Mouse (Mus musculus): ENCODE data around the gene Cyyr1. TPM values are rescaled to one million over a fixed set of nuclear protein-coding genes. Genes with fewer than 3 reads are reported as not detected.
"Not testable (repeated sequence)": the region's sequence is repeated elsewhere in the genome, so short reads cannot be mapped to it uniquely, and the experiment has no call there.

Cyyr1 gene
- 4.6 and 5.1 TPM in 2 replicates for total RNA-seq (2012; rRNA removed)

DNA sequence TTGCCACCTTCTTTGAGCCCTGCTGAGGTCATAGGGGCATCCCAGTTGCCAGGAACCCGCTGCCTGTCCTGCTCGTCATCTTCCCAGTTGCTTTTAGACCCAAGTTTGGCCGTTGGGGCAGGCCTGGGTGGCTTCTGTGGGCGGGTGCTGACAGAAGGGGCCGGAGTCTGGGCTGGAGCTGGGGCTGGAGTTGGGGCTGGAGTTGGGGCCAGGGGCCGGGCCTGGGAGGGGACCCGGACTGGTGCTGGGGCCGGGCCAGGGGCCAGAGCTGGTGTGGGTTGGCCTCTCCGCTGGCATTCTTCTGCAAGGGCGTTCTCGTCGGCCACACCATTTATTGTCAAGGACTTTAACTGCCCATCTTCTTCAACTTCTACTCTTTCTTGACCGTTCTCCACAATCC is at the start of gene Cyyr1:
Gene Cyyr1 (minus strand): TSS at position 101 of the 400 bp plus-strand sequence.
- DNase-seq (ENCODE audit: low read depth, low spot score); in situ Hi-C loops (cut with MboI; ENCODE audit: low sequenced_read_pairs in 2 of 2, unreplicated experiment in 2 of 2); H3K9me3 ChIP-seq (ENCODE audit: control insufficient read depth, insufficient read depth, low read depth, low read length); H3K27ac ChIP-seq (ENCODE audit: insufficient read depth, low read depth, low read length, poor library complexity, severe bottlenecking); H3K9ac ChIP-seq (ENCODE audit: insufficient read depth, low read depth, low read length, poor library complexity, severe bottlenecking); H3K4me1 ChIP-seq (ENCODE audit: control insufficient read depth in 2 of 2, insufficient read depth in 2 of 2, low read length in 2 of 2, poor library complexity in 1 of 2); H3K4me3 ChIP-seq (ENCODE audit: insufficient read depth in 1 of 2, low read depth in 1 of 2, low read length in 2 of 2, poor library complexity in 1 of 2, severe bottlenecking in 1 of 2); H3K36me3 ChIP-seq (ENCODE audit: control insufficient read depth, insufficient read depth, low read length, poor library complexity, severe bottlenecking): not testable (repeated sequence)

GRCm38 (mm10) chr16:85588844-85589243 is 35.6 kb upstream of the Cyyr1 start:
- no peak overlapping the region for H3K4me3 ChIP-seq (ENCODE audit: insufficient read depth in 1 of 2, low read depth in 1 of 2, low read length in 2 of 2, poor library complexity in 1 of 2, severe bottlenecking in 1 of 2)
- H3K9me3 ChIP-seq (ENCODE audit: control insufficient read depth, insufficient read depth, low read depth, low read length), result no peaks in the 10 kb centered on the region
- no peaks in the 10 kb centered on the region for H3K36me3 ChIP-seq (ENCODE audit: control insufficient read depth, insufficient read depth, low read length, poor library complexity, severe bottlenecking)
- DNase-seq (ENCODE audit: low read depth, low spot score), result no peak
- in situ Hi-C loops (cut with MboI; ENCODE audit: low sequenced_read_pairs in 2 of 2, unreplicated experiment in 2 of 2), result no loop called here
- no peak overlapping the region for H3K9ac ChIP-seq (ENCODE audit: insufficient read depth, low read depth, low read length, poor library complexity, severe bottlenecking)
- no peaks in the 10 kb centered on the region for H3K4me1 ChIP-seq (ENCODE audit: control insufficient read depth in 2 of 2, insufficient read depth in 2 of 2, low read length in 2 of 2, poor library complexity in 1 of 2)
- TF ChIP-seq CHD2 (IDR thresholded peaks at IDR 0.05; ENCODE audit: low read depth, low read length), result no peak
- no peak for TF ChIP-seq ZNF384 (IDR thresholded peaks at IDR 0.05; ENCODE audit: low read depth, low read length)
- TF ChIP-seq MAFK (IDR thresholded peaks at IDR 0.05; ENCODE audit: insufficient read depth, low read depth, low read length), result no peak
- no peak for TF ChIP-seq HCFC1 (IDR thresholded peaks at IDR 0.05; ENCODE audit: borderline replicate concordance, insufficient read depth, low read length)
- no peak for TF ChIP-seq ZC3H11A (IDR thresholded peaks at IDR 0.05; ENCODE audit: borderline replicate concordance, low read depth, low read length)
- H3K27ac ChIP-seq (ENCODE audit: insufficient read depth, low read depth, low read length, poor library complexity, severe bottlenecking), result no peak overlapping the region

DNA sequence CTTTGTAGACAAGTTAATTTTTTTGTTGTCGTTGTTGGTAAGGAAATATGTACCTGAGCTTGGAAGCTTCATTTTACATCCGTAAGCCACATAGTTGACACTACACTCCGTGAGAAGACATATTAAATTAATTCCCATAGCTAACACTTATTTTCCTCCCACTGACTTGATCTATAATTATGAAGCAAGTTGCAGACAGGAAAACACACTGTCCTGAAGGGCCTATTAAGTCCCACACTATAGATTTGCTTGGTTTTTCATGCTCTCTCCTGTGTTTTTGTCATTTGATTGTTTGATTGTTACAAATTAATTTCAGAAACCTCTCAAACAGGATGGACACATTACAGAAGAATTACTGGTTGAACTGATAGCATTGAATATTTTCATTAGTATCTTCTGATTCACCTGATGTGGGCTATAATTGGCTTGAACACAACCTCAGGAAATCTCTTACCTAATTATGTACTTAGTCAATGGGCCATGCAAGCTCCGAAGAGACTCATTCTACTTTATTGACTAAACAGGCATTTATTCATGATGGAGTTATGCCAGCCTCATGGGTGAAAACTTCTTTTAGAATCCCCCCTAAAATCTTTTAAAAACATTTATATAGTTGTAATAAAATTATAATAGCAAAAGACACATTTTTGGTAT is 34.5 kb upstream of the Cyyr1 start:
- H3K9ac ChIP-seq (ENCODE audit: insufficient read depth, low read depth, low read length, poor library complexity, severe bottlenecking), result no peak overlapping the region
- in situ Hi-C loops (cut with MboI; ENCODE audit: low sequenced_read_pairs in 2 of 2, unreplicated experiment in 2 of 2), result no loop called here
- H3K4me3 ChIP-seq (ENCODE audit: insufficient read depth in 1 of 2, low read depth in 1 of 2, low read length in 2 of 2, poor library complexity in 1 of 2, severe bottlenecking in 1 of 2), result no peak overlapping the region
- H3K27ac ChIP-seq (ENCODE audit: insufficient read depth, low read depth, low read length, poor library complexity, severe bottlenecking), result no peak overlapping the region
- H3K36me3 ChIP-seq (ENCODE audit: control insufficient read depth, insufficient read depth, low read length, poor library complexity, severe bottlenecking), result no peaks in the 10 kb centered on the region
- no peak for TF ChIP-seq CHD2 (IDR thresholded peaks at IDR 0.05; ENCODE audit: low read depth, low read length)
- no peak for TF ChIP-seq ZC3H11A (IDR thresholded peaks at IDR 0.05; ENCODE audit: borderline replicate concordance, low read depth, low read length)
- no peak for DNase-seq (ENCODE audit: low read depth, low spot score)
- no peaks in the 10 kb centered on the region for H3K4me1 ChIP-seq (ENCODE audit: control insufficient read depth in 2 of 2, insufficient read depth in 2 of 2, low read length in 2 of 2, poor library complexity in 1 of 2)
- no peaks in the 10 kb centered on the region for H3K9me3 ChIP-seq (ENCODE audit: control insufficient read depth, insufficient read depth, low read depth, low read length)

DNA sequence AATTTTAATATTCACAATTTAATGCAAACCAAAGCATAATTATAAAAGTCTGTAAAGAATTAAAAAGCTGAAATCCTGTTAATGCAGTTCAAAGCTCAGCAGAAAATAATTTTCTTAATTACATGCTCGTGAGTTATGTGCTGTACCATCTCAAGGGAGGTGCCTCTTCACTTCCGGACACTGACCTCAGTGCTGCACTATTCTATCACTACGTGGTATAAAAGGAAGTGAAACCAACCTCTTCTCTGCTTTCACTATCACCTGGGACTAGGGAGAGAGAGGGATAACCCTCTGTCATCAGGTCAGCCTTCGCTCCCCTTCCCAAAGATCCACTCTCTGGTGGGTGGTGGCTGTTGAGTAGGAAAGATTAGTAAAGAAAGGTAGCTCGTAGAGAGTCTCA is 13.3 kb upstream of the Cyyr1 start:
- H3K4me1 ChIP-seq (ENCODE audit: control insufficient read depth in 2 of 2, insufficient read depth in 2 of 2, low read length in 2 of 2, poor library complexity in 1 of 2), result no peaks in the 10 kb centered on the region
- no peaks in the 10 kb centered on the region for H3K9me3 ChIP-seq (ENCODE audit: control insufficient read depth, insufficient read depth, low read depth, low read length)
- DNase-seq (ENCODE audit: low read depth, low spot score), result no peak
- in situ Hi-C loops (cut with MboI; ENCODE audit: low sequenced_read_pairs in 2 of 2, unreplicated experiment in 2 of 2), result no loop called here
- no peaks in the 10 kb centered on the region for H3K36me3 ChIP-seq (ENCODE audit: control insufficient read depth, insufficient read depth, low read length, poor library complexity, severe bottlenecking)
- H3K4me3 ChIP-seq (ENCODE audit: insufficient read depth in 1 of 2, low read depth in 1 of 2, low read length in 2 of 2, poor library complexity in 1 of 2, severe bottlenecking in 1 of 2), result no peak overlapping the region
- no peak overlapping the region for H3K9ac ChIP-seq (ENCODE audit: insufficient read depth, low read depth, low read length, poor library complexity, severe bottlenecking)
- no peak overlapping the region for H3K27ac ChIP-seq (ENCODE audit: insufficient read depth, low read depth, low read length, poor library complexity, severe bottlenecking)
- TF ChIP-seq CHD2 (IDR thresholded peaks at IDR 0.05; ENCODE audit: low read depth, low read length) (no peak), MAFK (IDR thresholded peaks at IDR 0.05; ENCODE audit: insufficient read depth, low read depth, low read length) (no peak), HCFC1 (IDR thresholded peaks at IDR 0.05; ENCODE audit: borderline replicate concordance, insufficient read depth, low read length) (no peak), ZC3H11A (IDR thresholded peaks at IDR 0.05; ENCODE audit: borderline replicate concordance, low read depth, low read length) (no peak), ZNF384 (IDR thresholded peaks at IDR 0.05; ENCODE audit: low read depth, low read length) (no peak)

- 0 out of 4 replicates have a peak, but pooled peaks cover 0 to 2% of the 10 kb centered on the region in 2 experiments for H3K4me1 ChIP-seq (ENCODE audit: control insufficient read depth in 2 of 2, insufficient read depth in 2 of 2, low read length in 2 of 2, poor library complexity in 1 of 2)
- H3K36me3 ChIP-seq (ENCODE audit: control insufficient read depth, insufficient read depth, low read length, poor library complexity, severe bottlenecking), result no peaks in the 10 kb centered on the region
- in situ Hi-C loops (cut with MboI; ENCODE audit: low sequenced_read_pairs in 2 of 2, unreplicated experiment in 2 of 2), result no loop called here
- H3K4me3 ChIP-seq (ENCODE audit: insufficient read depth in 1 of 2, low read depth in 1 of 2, low read length in 2 of 2, poor library complexity in 1 of 2, severe bottlenecking in 1 of 2), result no peak overlapping the region
- no peak for DNase-seq (ENCODE audit: low read depth, low spot score)
- TF ChIP-seq HCFC1 (IDR thresholded peaks at IDR 0.05; ENCODE audit: borderline replicate concordance, insufficient read depth, low read length) (no peak), MAFK (IDR thresholded peaks at IDR 0.05; ENCODE audit: insufficient read depth, low read depth, low read length) (no peak), CHD2 (IDR thresholded peaks at IDR 0.05; ENCODE audit: low read depth, low read length) (no peak), ZC3H11A (IDR thresholded peaks at IDR 0.05; ENCODE audit: borderline replicate concordance, low read depth, low read length) (no peak), ZNF384 (IDR thresholded peaks at IDR 0.05; ENCODE audit: low read depth, low read length) (no peak)
- no peak overlapping the region for H3K27ac ChIP-seq (ENCODE audit: insufficient read depth, low read depth, low read length, poor library complexity, severe bottlenecking)
- H3K9ac ChIP-seq (ENCODE audit: insufficient read depth, low read depth, low read length, poor library complexity, severe bottlenecking), result no peak overlapping the region
- H3K9me3 ChIP-seq (ENCODE audit: control insufficient read depth, insufficient read depth, low read depth, low read length), result no peaks in the 10 kb centered on the region
These were observed 641 bp upstream of the Cyyr1 start for GRCm38 (mm10) chr16:85553838-85554237.

- in situ Hi-C loops (cut with MboI; ENCODE audit: low sequenced_read_pairs in 2 of 2, unreplicated experiment in 2 of 2); DNase-seq (ENCODE audit: low read depth, low spot score); H3K4me1 ChIP-seq (ENCODE audit: control insufficient read depth in 2 of 2, insufficient read depth in 2 of 2, low read length in 2 of 2, poor library complexity in 1 of 2); H3K27ac ChIP-seq (ENCODE audit: insufficient read depth, low read depth, low read length, poor library complexity, severe bottlenecking); H3K9ac ChIP-seq (ENCODE audit: insufficient read depth, low read depth, low read length, poor library complexity, severe bottlenecking); H3K4me3 ChIP-seq (ENCODE audit: insufficient read depth in 1 of 2, low read depth in 1 of 2, low read length in 2 of 2, poor library complexity in 1 of 2, severe bottlenecking in 1 of 2); H3K36me3 ChIP-seq (ENCODE audit: control insufficient read depth, insufficient read depth, low read length, poor library complexity, severe bottlenecking); H3K9me3 ChIP-seq (ENCODE audit: control insufficient read depth, insufficient read depth, low read depth, low read length): not testable (repeated sequence)
These were observed 1.2 kb downstream of the Cyyr1 start for GRCm38 (mm10) chr16:85551976-85552375.

Measured in ES-E14 (cell line).